Mouse (Mus musculus) hindbrain, embryonic 14.5 days (tissue): ENCODE measurements at regions not wholly inside any gene's neighbourhood (a gene's known extent, or its start where the extent isn't known, plus 50 kb on each side); places are given as distances from the start of the nearest gene placed in this dataset.

Experiments
- ATAC-seq: fragments of 200-750 bp; cut with Nextera tagmentation; 2 replicates; pipeline ENCODE4 v1.8.0; 2017; ENCODE audit warnings: moderate number of reproducible peaks, mild to moderate bottlenecking, moderate TSS enrichment, moderate library complexity; ENCODE audit not compliant: low FRiP score
- DNase-seq: peaks from one replicate; pipeline ENCODE4 v3.0.0-alpha.2; 2015; ENCODE audit warnings: low spot score
- H3K27ac ChIP-seq: fragments of 300-500 bp; sonication (generic); 2 replicates; pipeline ENCODE4 v1.5.1; 2014; ENCODE audit warnings: mild to moderate bottlenecking, moderate library complexity
- H3K27me3 ChIP-seq: fragments of 300-500 bp; sonication (generic); 2 replicates; pipeline ENCODE4 v1.6.1; 2014; ENCODE audit warnings: mild to moderate bottlenecking, low read length, mixed read lengths; ENCODE audit not compliant: control insufficient read depth, insufficient read depth
- H3K36me3 ChIP-seq: fragments of 300-500 bp; sonication (generic); replicated peaks from 2 replicates; pipeline ENCODE4 v1.6.1; 2014; ENCODE audit not compliant: control insufficient read depth, insufficient read depth
- H3K4me1 ChIP-seq: fragments of 300-500 bp; sonication (generic); replicated peaks from 2 replicates; pipeline ENCODE4 v1.6.1; 2014; ENCODE audit warnings: antibody characterized with exemption, low read length, mixed read lengths; ENCODE audit not compliant: control insufficient read depth, insufficient read depth
- H3K4me2 ChIP-seq: fragments of 300-500 bp; sonication (generic); replicated peaks from 2 replicates; pipeline ENCODE4 v1.6.1; 2014; ENCODE audit warnings: mild to moderate bottlenecking, moderate library complexity
- H3K4me3 ChIP-seq: fragments of 300-500 bp; sonication (generic); replicated peaks from 2 replicates; pipeline ENCODE4 v1.5.1; 2014; ENCODE audit warnings: mild to moderate bottlenecking, low read length
- H3K9ac ChIP-seq: fragments of 300-500 bp; sonication (generic); 2 replicates; pipeline ENCODE4 v1.6.1; 2014
- H3K9me3 ChIP-seq: fragments of 300-500 bp; sonication (generic); 2 replicates; pipeline ENCODE4 v1.6.1; 2016; ENCODE audit warnings: low read length; ENCODE audit not compliant: control insufficient read depth
- WGBS: fragments of 180-500 bp; shearing (Covaris S2); extraction: QIAGEN DNeasy Blood & Tissue Kit; methylation state at CpG from one replicate; pipeline ENCODE4 v1.1.7; 2014; 5-methylcytosine and 5-hydroxymethylcytosine counted together

- DNase-seq (no peak), ATAC-seq (no peak)
- 85% methylated on average over 2 of the region's 2 CpGs for WGBS
- Histone ChIP-seq H3K4me2 (no peak overlapping the region), H3K27me3 (no peaks in the 10 kb centered on the region), H3K27ac (no peak overlapping the region), H3K4me1 (no peaks in the 10 kb centered on the region), H3K9me3 (no peaks in the 10 kb centered on the region), H3K36me3 (no peaks in the 10 kb centered on the region), H3K9ac (no peak overlapping the region), H3K4me3 (no peak overlapping the region)
Observed at GRCm38 (mm10) chr11:52655720-52656474, 108.5 kb upstream of the Fstl4 start.

GRCm38 (mm10) chr11:52661234-52661633 is 103.2 kb upstream of the Fstl4 start:
- Histone ChIP-seq H3K36me3 (no peaks in the 10 kb centered on the region), H3K27me3 (no peaks in the 10 kb centered on the region), H3K9me3 (no peaks in the 10 kb centered on the region), H3K4me2 (peak overlapping the region; percentile 31; the same call in 1 of the 2 replicates), H3K9ac (peak overlapping the region; percentile 6; the same call in 1 of the 2 replicates), H3K4me1 (no peaks in the 10 kb centered on the region; the same call in 1 of the 2 replicates), H3K27ac (peak overlapping the region; percentile 55), H3K4me3 (no peak overlapping the region)
- 38% methylated on average over 12 of the region's 12 CpGs for WGBS
- DNase-seq (peak; percentile 60), ATAC-seq (peak; percentile 51; the same call in 1 of the 2 replicates)

- H3K36me3 ChIP-seq = no peaks in the 10 kb centered on the region
- H3K27ac ChIP-seq = no peak overlapping the region
- H3K9me3 ChIP-seq = no peaks in the 10 kb centered on the region
- H3K4me2 ChIP-seq = no peak overlapping the region
- H3K4me1 ChIP-seq = no peaks in the 10 kb centered on the region; the same call in 1 of the 2 replicates
- H3K9ac ChIP-seq = no peak overlapping the region
- DNase-seq (no peak), ATAC-seq (no peak)
- H3K27me3 ChIP-seq = no peaks in the 10 kb centered on the region
- H3K4me3 ChIP-seq = no peak overlapping the region
- 74% methylated on average over 15 of the region's 15 CpGs for WGBS
Observed at GRCm38 (mm10) chr11:52661894-52662593, 102.4 kb upstream of the Fstl4 start.

- H3K4me2 ChIP-seq = no peak overlapping the region
- H3K4me3 ChIP-seq = no peak overlapping the region
- no peak overlapping the region for H3K9ac ChIP-seq
- no peak for DNase-seq
- H3K4me1 ChIP-seq = no peaks in the 10 kb centered on the region; the same call in 1 of the 2 replicates
- no peak overlapping the region for H3K27ac ChIP-seq
- ATAC-seq = no peak
- no peaks in the 10 kb centered on the region for H3K36me3 ChIP-seq
- H3K9me3 ChIP-seq = no peaks in the 10 kb centered on the region
- 79% methylated on average over 1 of the region's 1 CpGs for WGBS
- H3K27me3 ChIP-seq = no peaks in the 10 kb centered on the region
Observed at GRCm38 (mm10) chr11:52665343-52665742, 99.1 kb upstream of the Fstl4 start.

- Histone ChIP-seq H3K36me3 (no peaks in the 10 kb centered on the region), H3K4me1 (no peaks in the 10 kb centered on the region), H3K27ac (no peak overlapping the region), H3K27me3 (no peaks in the 10 kb centered on the region), H3K4me2 (no peak overlapping the region), H3K9ac (no peak overlapping the region), H3K9me3 (no peaks in the 10 kb centered on the region), H3K4me3 (no peak overlapping the region)
- no peak for DNase-seq
- no peak for ATAC-seq
- WGBS = 88% methylated on average over 6 of the region's 6 CpGs
Observed at GRCm38 (mm10) chr11:52675022-52675421, 89.4 kb upstream of the Fstl4 start.

GRCm38 (mm10) chr11:52678259-52678658 is 86.2 kb upstream of the Fstl4 start:
- Histone ChIP-seq H3K4me1 (no peaks in the 10 kb centered on the region), H3K27me3 (no peaks in the 10 kb centered on the region), H3K4me3 (no peak overlapping the region), H3K9me3 (peaks cover 4% of the 10 kb centered on the region; the same call in 1 of the 2 replicates), H3K9ac (no peak overlapping the region), H3K36me3 (no peaks in the 10 kb centered on the region), H3K27ac (no peak overlapping the region), H3K4me2 (no peak overlapping the region)
- DNase-seq (no peak), ATAC-seq (no peak)
- 64% methylated on average over 4 of the region's 4 CpGs for WGBS

GRCm38 (mm10) chr11:52685436-52685835 is 79.0 kb upstream of the Fstl4 start:
- Histone ChIP-seq H3K9ac (no peak overlapping the region), H3K4me1 (no peaks in the 10 kb centered on the region), H3K4me3 (no peak overlapping the region), H3K9me3 (peaks cover 4% of the 10 kb centered on the region; the same call in 1 of the 2 replicates), H3K27ac (no peak overlapping the region), H3K27me3 (no peaks in the 10 kb centered on the region), H3K36me3 (no peaks in the 10 kb centered on the region), H3K4me2 (no peak overlapping the region)
- 27% methylated on average over 2 of the region's 2 CpGs for WGBS
- no peak for ATAC-seq
- no peak for DNase-seq

- DNase-seq = no peak
- WGBS = 84% methylated on average over 3 of the region's 3 CpGs
- Histone ChIP-seq H3K27me3 (no peaks in the 10 kb centered on the region), H3K27ac (no peak overlapping the region), H3K4me1 (no peaks in the 10 kb centered on the region), H3K9ac (no peak overlapping the region), H3K4me3 (no peak overlapping the region), H3K9me3 (no peaks in the 10 kb centered on the region), H3K4me2 (no peak overlapping the region), H3K36me3 (no peaks in the 10 kb centered on the region)
- no peak for ATAC-seq
Observed at GRCm38 (mm10) chr11:52692701-52693100, 71.7 kb upstream of the Fstl4 start.

- H3K4me2 ChIP-seq = no peak overlapping the region
- no peaks in the 10 kb centered on the region for H3K4me1 ChIP-seq
- no peak overlapping the region for H3K9ac ChIP-seq
- DNase-seq (no peak), ATAC-seq (no peak)
- H3K27me3 ChIP-seq = no peaks in the 10 kb centered on the region
- WGBS = 85% methylated on average over 10 of the region's 10 CpGs
- H3K4me3 ChIP-seq = no peak overlapping the region
- H3K36me3 ChIP-seq = no peaks in the 10 kb centered on the region
- H3K27ac ChIP-seq = no peak overlapping the region
- H3K9me3 ChIP-seq = no peaks in the 10 kb centered on the region
Observed at GRCm38 (mm10) chr11:52701682-52702081, 62.8 kb upstream of the Fstl4 start.
